In the genomic region with DNA sequence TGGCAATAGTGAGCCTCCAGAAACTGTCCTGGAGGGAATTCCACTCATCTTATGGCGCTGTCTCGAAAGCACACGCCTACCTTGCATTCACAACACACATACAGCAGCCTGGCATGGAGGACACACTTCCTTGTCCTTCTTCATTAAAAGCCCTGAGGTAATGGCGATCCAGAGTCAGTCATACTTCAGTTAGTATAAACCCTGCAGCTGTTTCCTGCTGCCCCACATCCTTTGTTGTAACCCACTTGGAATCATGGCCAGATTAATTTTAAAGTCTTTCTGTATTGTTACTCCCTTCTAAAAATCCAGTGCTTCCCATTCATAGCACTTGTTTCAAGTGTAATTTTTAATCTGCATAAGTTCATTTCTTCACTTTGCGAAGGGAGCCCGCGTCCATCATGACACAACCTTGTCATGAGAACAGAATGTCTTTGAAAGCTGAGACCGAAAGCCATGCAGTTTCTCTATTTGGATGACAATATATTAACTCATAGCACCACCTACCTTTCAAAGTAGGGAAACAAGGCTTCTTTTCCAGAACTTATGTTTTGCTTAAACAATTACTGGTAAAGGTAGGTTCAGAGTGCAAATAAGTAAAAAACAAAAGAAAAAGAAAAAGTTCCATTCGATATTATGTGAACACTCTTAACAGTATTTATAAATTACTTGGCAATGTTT, we compare ENCODE assay signal across 9 mouse cellular contexts. TPM values are rescaled to one million over a fixed set of nuclear protein-coding genes. Genes with fewer than 3 reads are reported as not detected.
DNase-seq lines count a peak whose midpoint lies in the region; ATAC-seq and TF ChIP-seq lines count a peak whose summit lies in the region.
"Had no signal": no experiment of that assay in that cellular context is flagged by ENCODE, and none has a peak within 500 bp of the region (broad histone marks: within the 10 kb centered on the region; RNA-seq: fewer than 3 reads in every experiment).

No protein-coding gene starts in this region.

- peak; percentile 34 for DNase-seq in gastrocnemius, adult 18-20 months (ENCODE audit: low spot score)
- no peak for DNase-seq in gastrocnemius, postnatal 36 days
- peak; percentile 51 for DNase-seq in thymus, postnatal 0 days (ENCODE audit: low spot score)
- DNase-seq in thymus, adult 18-20 months: no peak
- peak; percentile 84 for DNase-seq in lung, embryonic 14.5 days
- DNase-seq in urinary bladder, postnatal 10 days (ENCODE audit: low spot score): no peak
- no peak for DNase-seq in thymus, postnatal 36 days
- DNase-seq in layer of hippocampus, postnatal 36 days: no peak

- no peak overlapping the region for H3K9ac ChIP-seq in lung, embryonic 14.5 days
- H3K9ac ChIP-seq: heart, embryonic 15.5 days had no signal

- peaks cover 9% of the 10 kb centered on the region; the same call in 1 of the 2 replicates for H3K36me3 ChIP-seq in lung, embryonic 14.5 days (ENCODE audit: insufficient read depth)

- 60% methylated on average over 9 of the region's 9 CpGs for WGBS in lung, embryonic 14.5 days

- TF ChIP-seq CTCF in lung, embryonic 14.5 days (IDR thresholded peaks at IDR 0.05; ENCODE audit: low read depth): peak; percentile 64

- no peaks in the 10 kb centered on the region for H3K9me3 ChIP-seq in lung, embryonic 14.5 days (ENCODE audit: low read depth, low read length)
- H3K9me3 ChIP-seq: heart, embryonic 15.5 days had no signal

- intact Hi-C loops in gastrocnemius, postnatal 36 days (cut with DNase I): loop anchor here (5.0 to 10.0 kb wide), 2 partner anchors 277 to 424 kb away; no protein-coding TSS in a partner anchor

- no peaks in the 10 kb centered on the region for H3K27me3 ChIP-seq in lung, embryonic 14.5 days (ENCODE audit: insufficient read depth, low read length)
- H3K27me3 ChIP-seq: heart, embryonic 15.5 days had no signal

- no peak overlapping the region for H3K27ac ChIP-seq in lung, embryonic 14.5 days (ENCODE audit: low read depth)
- H3K27ac ChIP-seq: heart, embryonic 15.5 days had no signal

- H3K4me3 ChIP-seq in lung, embryonic 14.5 days (ENCODE audit: low read depth, low read length): no peak overlapping the region
- H3K4me3 ChIP-seq: heart, embryonic 15.5 days had no signal

- H3K4me1 ChIP-seq in lung, embryonic 14.5 days (ENCODE audit: insufficient read depth): no peaks in the 10 kb centered on the region
- H3K4me1 ChIP-seq: heart, embryonic 15.5 days had no signal

- no peak overlapping the region for H3K4me2 ChIP-seq in lung, embryonic 14.5 days
- H3K4me2 ChIP-seq: heart, embryonic 15.5 days had no signal

- peak; percentile 65; the same call in 1 of the 2 replicates for ATAC-seq in lung, embryonic 14.5 days (ENCODE audit: insufficient read depth)

RNA-seq across cellular contexts. Expression of a gene that starts 54.4 kb away (rescaled TPM):
- 10 to 100 TPM; 86.1 to 89.6 TPM for total RNA-seq in gastrocnemius, adult 18-20 months (2021)
- 10 to 100 TPM; 87.0 to 99.9 TPM for total RNA-seq in gastrocnemius, postnatal 36 days (2021)
- 29.0 and 30.1 TPM in 2 replicates for polyA plus RNA-seq in thymus, postnatal 0 days (2015; fragmentation: Nextera tagmentation; extraction: Ambion mirVana)
- 37.0 and 38.5 TPM in 2 replicates for polyA plus RNA-seq in lung, embryonic 14.5 days (2014; fragmentation: Nextera tagmentation; extraction: Ambion mirVana)
- total RNA-seq in layer of hippocampus, postnatal 36 days (2021): 10 to 100 TPM; 61.1 to 66.4 TPM

RNA-seq across cellular contexts. Expression of a gene that starts 54.5 kb away (rescaled TPM):
- total RNA-seq in gastrocnemius, adult 18-20 months (2021): 10 to 100 TPM; 45.3 to 48.4 TPM
- 10 to 100 TPM; 37.0 to 45.9 TPM for total RNA-seq in gastrocnemius, postnatal 36 days (2021)
- polyA plus RNA-seq in thymus, postnatal 0 days (2015; fragmentation: Nextera tagmentation; extraction: Ambion mirVana): 40.7 and 42.7 TPM in 2 replicates
- polyA plus RNA-seq in lung, embryonic 14.5 days (2014; fragmentation: Nextera tagmentation; extraction: Ambion mirVana): 76.7 and 77.7 TPM in 2 replicates
- 10 to 100 TPM; 23.1 to 25.5 TPM for total RNA-seq in layer of hippocampus, postnatal 36 days (2021)

Comparison
In these comparisons a context has a peak if more than half of its experiments do, and no peak if none do; other contexts are left out.
1. DNase-seq: peak in gastrocnemius, adult 18-20 months (single experiment), thymus, postnatal 0 days (single experiment) and lung, embryonic 14.5 days (single experiment); none in gastrocnemius, postnatal 36 days (0 of 2), thymus, adult 18-20 months (0 of 2), urinary bladder, postnatal 10 days (single experiment), thymus, postnatal 36 days (0 of 2) and layer of hippocampus, postnatal 36 days (0 of 2).